Mouse (Mus musculus) lung, adult 2 months (tissue): Measurements from ENCODE around the gene Asic2.

ENCODE experiments used
- CTCF ChIP-seq: fragments of 200-500 bp; IDR thresholded peaks from 2 replicates; pipeline ENCODE4 v1.5.1; 2011; ENCODE audit warnings: mild to moderate bottlenecking, low read length, control low read depth; ENCODE audit not compliant: insufficient read depth
- POLR2A ChIP-seq: fragments of 200-500 bp; IDR thresholded peaks from 2 replicates; pipeline ENCODE4 v1.6.1; 2011; ENCODE audit warnings: low read depth, mild to moderate bottlenecking, control low read depth, low read length, borderline replicate concordance; ENCODE audit errors: extremely low read depth

DNA sequence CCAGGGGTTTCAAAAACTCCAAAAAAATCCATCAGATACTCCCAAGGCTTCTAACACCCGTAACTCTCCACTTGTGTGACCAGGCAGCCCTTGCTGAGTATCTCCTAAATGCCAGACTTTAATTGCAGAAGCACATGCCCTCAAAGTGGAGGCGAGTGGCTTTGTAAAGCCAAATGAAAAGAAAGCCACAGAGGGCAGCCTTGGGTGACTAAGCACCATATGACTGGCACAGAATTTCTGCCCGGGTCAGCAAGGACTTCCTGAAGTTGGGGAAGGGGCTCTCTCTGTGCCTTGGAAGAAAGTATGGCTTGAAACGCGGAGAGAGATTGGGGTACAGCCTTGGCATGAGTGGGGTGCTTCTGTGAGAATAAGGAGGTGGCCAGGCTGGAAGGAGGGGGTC lies 28.8 kb upstream of the Asic2 start:
- TF ChIP-seq POLR2A = no peak
- TF ChIP-seq CTCF = no peak
